Mouse (Mus musculus) embryo, embryonic 10 days (tissue): ENCODE data around the gene Uqcrc1.
A peak's percentile ranks its signal among the peaks of the same experiment; 100 is the strongest.

Experiments
- DNase-seq: peaks from one replicate; pipeline ENCODE4 v3.0.0-alpha.2; 2015; ENCODE audit warnings: low spot score

Gene Uqcrc1

DNA sequence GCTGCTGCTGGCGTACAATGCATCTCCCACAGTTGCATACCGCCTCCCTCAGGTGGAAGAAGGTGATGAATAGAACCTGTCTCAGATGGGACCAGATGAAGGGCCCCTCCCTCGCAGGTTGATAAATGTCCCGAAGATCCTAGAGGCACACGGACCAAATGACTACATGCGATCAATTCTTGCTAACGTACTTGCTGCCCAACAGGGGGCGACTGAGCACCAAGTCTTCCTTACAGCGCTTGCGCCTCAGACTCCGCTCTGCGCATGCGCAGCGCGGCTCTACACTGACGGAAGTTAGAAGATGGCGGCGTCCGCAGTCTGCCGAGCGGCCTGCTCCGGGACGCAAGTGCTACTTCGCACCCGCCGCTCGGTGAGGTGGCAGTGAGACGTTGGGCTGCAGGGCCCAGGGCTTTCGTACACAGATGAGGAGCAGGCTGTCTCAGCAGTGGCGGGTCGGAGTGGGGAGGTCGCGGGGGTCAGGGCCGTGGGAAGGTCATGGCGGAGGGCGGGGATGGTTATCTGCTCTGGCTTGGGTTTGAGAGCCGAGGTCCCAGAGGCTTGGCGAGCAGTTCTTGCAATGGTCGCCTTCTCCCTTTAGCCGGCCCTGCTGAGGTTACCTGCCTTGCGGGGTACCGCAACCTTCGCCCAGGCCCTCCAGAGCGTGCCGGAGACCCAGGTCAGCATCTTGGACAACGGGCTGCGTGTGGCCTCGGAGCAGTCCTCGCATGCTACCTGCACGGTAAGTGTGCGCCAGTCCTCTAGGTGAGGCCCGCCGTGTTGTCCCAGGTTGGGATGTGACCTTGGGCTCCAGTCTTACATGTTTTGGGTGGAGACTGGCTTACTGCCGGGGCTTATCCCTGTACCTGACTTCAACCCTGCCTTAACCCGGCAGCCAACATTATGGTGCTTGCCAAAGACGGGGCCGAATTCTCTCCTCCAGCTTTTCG lies at the start of gene Uqcrc1:
Gene Uqcrc1 (plus strand): TSS at position 216 of the 947 bp plus-strand sequence.
- peak; percentile 98 for DNase-seq

DNA sequence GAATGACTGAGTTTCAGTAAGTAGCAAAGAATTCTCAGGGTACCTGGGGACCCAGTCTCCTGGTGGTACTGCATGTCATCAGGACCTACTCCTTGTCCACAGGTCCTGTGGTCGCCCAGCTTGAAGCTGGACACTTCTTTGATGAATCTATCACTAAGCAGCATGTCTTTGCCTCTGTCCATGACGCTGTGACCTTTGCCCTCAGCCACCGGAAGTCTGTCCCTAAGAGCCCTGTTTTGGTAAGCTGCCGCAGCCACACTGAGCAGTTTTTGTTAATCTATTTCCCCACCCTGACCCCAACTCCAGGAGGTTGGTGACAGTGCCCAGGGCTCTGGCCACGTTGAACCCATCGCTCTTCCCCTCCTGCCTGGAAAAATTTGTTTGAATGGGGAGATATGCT lies 24.1 kb upstream of the Uqcrc1 start:
- peak; percentile 35 for DNase-seq

DNA sequence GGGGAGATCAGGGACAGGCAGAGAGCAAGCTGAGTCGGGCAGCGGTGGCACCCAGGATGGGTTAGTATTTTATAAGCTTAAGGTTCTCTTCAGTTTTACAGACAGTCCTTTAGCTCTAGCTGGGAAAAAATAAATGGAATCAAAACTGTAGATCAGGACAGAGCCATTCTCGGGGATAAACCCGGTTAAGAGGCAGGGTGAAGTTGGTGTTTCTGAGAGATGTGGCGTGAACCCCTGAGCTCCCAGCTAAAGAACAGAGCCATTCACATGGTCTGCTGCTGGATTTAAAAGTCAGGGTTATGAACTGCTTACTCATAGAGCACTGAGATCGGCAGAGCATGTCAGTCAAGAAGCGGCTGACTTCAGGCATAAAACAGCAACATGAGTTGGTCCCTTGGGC lies 23.3 kb upstream of the Uqcrc1 start:
- no peak for DNase-seq

DNA sequence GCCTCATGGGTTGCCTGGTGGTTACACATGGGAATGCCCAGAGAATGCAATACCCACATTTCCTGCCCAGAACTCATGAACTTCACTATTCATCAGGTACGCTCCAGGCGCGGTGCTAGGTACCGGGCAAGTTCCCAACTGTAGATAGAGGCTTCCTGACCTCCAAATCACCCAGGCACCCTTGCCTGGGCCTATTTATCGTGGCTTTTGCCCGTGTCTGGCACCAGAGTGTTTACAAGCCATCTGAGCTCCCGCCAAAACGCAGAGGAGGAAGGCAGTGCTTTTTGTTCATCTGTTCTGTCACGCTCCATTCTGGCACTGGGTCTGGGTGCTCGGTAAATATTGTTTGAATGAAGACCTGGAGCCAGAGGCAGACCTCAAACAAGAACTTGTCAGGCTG lies 22.8 kb upstream of the Uqcrc1 start:
- DNase-seq: no peak

DNA sequence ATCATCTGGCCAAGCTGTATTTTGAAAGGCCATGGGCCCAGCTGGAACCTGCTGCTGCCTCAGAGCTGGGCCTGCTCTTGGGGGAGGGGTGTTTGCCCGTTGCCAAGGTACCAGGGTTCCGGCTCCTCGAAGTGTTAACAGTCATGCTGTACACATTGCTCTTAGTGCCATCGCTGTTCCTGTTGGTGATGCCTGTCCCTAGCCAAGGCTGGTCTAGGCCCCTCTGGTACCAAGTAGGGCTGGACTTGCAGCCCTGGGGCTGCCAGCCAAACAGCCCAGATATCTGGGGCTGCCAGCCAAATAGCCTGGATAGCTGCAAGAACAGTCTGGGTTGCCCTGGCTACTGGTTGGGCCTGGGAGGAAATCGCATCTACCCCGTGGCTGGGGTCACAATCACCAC lies 21.9 kb upstream of the Uqcrc1 start, which contains the start of gene Tmem89:
Gene Tmem89 (plus strand): TSS at position 129 of the 400 bp plus-strand sequence.
- DNase-seq: no peak

DNA sequence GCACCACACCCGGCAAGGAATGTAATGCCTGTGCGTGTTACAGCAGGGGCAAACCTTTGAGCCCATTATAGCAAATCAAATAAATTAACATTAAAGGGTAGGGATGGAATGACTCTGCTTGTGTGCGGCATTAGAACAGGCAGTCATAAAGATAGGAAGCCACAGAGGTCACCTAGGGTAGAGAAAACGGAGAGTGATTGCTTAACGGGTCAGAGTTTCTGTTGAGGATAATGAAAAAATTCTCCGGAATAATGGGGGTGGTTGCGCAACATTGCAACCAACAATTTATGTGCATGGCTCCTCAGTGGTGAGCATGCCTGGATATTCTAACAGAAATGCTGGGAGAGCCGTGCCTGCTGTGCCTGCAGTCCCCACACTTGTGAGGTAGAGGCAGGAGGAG lies 10.5 kb upstream of the Uqcrc1 start:
- DNase-seq: no peak

DNA sequence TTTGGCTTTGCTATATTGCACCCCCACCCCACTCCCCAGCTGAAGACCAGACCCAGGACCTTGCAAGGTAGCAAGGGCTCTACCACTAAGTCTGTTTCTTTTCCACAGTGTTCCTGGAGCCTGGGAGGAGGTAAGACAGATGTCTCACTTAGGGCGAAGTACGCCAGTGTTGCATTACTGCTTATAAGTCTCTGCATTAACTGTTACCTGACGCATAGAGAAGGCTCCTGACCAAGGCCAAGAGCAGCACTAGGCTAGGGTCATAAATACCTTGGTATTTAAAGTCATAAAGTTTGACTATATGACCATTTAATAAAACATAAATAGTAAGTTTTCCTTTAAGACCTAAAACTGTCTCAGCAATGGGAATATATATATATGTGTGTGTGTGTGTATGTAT lies 8.0 kb upstream of the Uqcrc1 start:
- DNase-seq: no peak

DNA sequence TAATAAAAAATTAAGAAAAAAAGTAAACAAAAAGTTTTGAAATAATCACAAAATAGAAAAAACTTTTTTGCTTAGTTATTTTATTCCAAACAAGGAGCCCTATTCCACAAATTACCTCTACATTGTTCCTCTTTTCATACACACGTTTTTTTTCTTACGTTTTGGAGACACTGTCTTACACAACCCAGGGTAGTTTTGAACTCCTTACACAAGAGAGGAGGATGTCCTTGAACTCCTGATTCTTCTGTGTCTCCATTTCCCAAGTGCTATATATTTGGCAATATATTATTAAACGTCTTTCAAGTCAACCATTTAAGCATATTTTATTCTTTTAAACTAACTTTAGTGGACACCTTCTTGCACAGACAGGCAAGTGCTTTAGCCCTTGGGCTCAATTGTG lies 442 bp upstream of the Uqcrc1 start:
- DNase-seq: no peak

DNA sequence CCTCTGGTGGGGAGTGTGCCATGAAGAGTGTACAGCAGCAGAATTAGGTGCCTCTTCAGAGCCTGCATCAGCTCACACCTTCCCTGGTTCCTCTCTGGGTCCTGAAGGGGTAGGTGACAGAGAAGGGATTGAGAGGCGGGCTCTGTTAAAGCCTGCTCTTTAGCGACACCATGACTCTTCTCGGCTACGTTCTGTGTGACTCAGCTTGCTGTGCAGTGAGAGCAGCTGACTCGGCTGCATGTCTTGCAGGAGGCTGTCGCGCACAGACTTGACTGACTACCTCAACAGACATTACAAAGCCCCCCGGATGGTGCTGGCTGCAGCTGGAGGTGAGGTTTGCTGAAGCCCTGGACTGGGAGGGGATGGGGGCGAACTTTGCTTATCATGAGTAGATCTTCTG lies 8.7 kb downstream of the Uqcrc1 start:
- DNase-seq: no peak

DNA sequence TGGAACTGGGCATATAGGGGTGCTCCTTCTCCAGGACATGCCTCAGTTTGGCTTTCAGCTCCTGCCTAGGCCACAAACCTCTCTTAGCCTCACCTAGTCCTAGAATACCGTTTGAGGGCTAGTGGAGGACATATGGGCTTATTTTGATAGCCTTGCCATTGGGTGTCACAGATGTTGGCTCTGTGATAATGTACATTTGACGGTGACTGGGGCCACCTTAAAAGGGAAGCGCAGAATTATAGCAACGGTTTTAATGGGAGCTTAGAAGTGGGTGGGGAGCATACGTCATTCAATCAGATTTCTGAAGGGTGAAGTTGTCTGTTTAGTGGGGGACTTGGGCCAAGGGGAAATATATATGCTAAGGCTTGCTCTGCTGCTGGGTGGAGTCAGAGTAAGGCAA lies 9.2 kb downstream of the Uqcrc1 start:
- DNase-seq: no peak

DNA sequence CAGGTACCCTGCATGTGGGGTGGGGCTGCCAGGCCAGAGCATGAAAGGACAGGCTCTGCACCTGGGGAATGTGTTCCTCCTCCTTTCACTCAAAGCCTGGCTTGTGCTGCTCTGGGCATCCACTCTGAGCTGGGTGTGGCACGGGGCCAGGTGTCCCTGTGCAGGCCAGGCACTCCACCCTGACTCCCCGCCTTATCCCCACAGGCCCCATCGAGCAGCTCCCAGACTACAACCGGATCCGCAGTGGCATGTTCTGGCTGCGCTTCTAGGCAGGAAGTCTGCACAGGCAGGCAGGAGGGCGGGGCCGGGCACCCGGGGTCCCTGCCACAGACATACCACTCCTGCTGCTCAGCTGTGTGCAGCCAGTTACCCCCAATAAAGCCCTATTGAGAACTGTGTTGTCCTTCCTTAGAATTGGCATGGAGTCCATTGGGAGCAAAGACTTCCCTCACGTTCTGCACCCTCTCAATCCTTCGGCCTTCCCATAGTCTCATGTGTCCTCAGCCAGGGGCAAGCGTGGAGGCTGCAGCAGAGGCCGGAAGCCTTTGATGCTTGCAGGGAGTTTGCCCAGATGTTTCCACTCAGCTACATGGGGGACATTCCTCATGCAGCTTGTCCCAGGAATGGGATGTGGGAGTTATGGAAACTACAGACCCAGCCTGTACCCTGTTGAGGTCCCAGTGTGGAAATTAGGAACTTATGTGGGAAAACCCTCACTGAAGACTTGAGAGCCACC lies 13.0 kb downstream of the Uqcrc1 start:
- peak; percentile 39 for DNase-seq

DNA sequence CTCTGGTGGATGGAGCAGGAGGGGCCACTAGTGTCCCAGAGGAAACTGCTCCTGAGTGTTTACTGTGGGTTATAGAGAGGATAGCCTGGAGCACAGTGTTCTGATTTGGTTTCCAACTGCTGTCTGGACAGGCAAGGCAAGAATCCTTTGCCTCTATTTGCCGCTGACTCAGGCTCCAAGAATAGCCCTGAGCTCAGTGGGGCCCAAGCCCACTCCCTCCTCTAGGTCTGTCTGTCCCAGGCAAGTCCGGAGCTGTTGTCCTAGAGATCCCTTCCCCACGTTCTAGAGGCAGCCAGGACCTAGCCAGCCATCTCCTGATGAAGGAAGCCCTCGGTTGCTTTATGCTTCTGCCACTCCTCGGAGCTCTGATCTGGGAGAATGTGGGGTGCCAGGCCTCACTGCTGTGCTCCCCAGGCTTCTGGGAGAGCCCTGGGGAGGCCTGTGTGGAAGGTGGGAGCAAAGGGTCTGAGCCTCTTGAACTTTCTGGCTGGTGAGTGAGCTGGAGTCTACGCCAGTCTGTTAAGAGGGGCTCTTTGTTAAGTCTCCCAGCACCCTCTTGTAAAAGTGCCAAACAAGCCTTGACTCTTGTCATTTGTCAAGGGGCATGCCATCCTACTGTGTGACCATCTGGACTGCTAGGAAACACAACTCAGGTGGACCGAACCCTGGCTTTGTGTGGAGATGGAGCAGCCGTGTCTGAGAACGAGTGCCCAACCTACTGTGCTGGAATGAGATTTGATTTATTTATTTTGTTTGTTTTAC lies 13.7 kb downstream of the Uqcrc1 start:
- DNase-seq: no peak

DNA sequence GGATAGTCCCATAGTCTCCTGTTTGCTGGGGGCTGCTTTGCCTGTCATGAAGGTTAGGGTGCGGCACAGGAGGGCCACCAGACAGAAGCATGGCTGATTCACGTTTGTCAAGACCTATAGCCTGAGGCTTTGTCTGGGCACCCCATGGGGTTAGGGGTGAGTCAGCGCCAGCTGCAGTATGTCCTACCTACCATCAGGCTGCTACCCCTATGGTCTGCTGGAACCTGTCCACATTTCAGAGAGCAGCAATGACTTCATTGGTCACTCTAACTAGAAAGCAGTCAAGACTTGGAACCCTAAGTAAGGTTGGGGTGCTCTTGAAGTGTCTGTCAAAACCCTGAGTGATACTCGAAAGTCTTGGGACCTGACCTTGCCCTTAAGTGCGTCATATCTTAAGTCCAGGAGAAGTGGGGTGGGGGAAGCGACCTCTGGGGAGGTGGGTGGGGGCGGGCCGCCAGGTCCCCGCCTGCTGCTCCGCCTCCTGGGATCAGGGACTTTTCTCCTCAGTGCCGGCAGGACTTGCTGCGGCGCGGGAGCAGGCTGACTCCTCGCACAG lies 16.7 kb downstream of the Uqcrc1 start, which contains the start of gene Col7a1:
Gene Col7a1 (plus strand): TSS at position 506 of the 556 bp plus-strand sequence.
- no peak for DNase-seq

DNA sequence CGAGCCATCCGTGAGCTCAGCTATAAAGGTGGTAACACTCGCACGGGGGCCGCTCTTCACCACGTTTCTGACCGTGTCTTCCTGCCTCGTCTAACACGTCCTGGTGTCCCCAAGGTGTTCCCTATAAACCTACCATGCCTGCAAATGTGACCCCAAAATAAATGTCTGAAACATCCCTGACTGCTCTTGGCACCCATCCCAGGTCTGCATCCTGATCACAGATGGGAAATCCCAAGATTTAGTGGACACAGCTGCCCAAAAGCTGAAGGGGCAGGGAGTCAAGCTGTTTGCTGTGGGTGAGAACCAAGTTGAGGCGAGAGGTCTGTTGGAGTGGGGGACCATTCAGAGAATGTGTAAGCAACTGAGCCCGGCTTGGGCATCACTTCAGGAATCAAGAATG lies 18.8 kb downstream of the Uqcrc1 start:
- no peak for DNase-seq

DNA sequence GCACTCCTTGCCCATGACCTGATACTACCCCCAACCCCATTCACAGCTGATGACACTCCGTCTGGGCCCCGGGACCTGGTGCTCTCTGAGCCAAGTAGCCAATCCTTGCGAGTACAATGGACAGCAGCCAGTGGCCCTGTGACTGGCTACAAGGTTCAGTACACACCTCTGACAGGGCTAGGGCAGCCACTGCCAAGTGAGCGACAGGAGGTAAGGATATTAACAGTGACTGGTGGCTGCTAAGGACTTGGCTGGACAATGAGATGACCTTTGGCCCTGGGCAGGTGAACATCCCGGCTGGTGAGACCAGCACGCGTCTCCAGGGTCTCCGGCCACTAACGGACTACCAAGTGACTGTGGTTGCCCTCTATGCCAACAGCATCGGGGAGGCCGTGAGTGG lies 19.4 kb downstream of the Uqcrc1 start:
- no peak for DNase-seq

DNA sequence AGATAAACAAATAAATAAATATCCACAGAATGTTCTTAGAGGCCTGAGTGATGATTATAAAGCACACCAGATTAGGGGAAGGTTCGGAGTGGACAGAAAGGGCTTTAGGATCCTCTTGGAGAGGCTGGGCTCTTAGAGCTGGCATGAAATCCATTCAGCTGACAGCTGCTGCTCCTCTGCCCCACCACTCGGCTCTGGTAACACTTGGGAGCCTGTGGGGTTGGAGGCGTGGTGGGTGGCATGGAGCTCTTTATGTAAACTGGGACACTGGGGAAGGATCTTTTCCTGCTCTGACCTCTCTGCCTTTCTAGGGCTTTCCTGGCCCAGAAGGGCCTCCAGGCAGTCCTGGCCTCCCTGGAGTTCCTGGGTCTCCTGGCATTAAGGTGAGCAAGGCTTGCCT lies 27.1 kb downstream of the Uqcrc1 start:
- no peak for DNase-seq

DNA sequence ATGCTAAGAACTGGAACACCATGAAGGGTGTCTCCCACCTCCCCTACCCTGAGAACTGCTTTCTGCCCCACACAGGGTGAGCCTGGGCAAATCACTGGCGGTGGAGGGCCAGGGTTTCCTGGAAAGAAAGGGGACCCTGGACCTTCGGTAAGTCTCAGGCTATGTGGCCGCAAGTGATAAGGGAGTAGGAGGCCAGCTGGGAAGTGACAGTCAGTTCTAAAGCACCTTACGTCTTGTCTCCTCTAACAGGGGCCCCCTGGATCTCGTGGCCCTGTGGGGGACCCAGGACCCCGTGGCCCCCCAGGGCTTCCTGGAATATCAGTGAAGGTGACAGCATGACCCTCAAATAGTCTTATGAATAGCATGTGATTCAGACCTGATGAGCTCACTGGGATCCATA lies 27.9 kb downstream of the Uqcrc1 start:
- DNase-seq: no peak

DNA sequence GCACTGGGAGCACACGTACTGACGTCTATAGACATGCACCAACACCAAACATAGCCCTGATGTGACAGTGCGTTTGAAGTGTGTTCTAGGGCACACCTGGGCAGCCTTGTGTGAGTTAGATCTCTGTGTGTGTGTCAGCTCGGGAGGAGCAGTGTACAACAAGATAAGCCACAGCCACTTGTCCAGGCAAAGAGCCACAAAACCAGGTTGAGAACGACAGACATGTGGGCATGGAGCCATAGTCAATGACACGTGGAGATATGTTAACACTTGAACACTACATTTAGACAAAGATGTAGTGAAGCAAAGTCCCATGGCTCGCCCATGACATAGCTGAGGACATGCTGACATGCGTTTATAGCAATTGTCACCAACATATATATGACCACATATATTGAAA lies 34.2 kb downstream of the Uqcrc1 start:
- DNase-seq: no peak

DNA sequence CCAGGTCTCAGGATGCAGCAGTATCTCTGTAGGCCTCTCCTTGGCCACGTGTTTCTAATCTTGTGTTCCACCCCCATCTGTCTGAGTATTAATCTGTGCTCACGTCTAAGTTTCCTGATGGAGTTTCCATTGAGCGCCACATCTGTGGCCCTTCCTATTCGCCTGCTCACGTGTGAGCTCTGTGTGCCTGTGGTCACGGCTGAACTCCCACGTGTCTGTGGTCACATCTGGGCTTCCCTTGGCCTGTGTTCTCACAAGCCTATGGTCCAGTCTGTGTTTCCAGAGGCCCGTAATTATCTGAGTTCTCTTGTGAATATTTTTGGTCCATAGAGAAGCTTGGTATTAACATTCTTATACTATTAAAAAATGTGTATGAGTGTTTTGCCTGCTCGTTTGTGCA lies 40.0 kb downstream of the Uqcrc1 start:
- no peak for DNase-seq

DNA sequence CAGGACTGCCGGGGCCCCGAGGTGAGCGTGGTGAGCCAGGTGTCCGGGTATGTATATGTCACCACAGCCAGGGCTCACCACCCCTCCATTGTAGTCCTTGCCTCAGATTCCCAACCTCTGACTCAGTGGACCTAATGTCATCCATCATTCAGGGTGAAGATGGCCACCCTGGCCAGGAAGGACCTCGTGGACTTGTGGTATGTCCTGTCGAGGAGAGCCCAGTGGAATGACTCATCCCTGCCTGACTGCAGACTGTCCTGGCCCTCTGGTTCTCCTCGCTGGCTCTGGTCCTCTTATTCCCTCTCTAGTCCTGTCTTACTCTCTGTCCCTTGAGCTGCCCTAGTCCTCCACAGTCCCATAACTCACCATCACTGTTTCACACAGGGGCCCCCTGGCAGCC lies 41.5 kb downstream of the Uqcrc1 start:
- no peak for DNase-seq

DNA sequence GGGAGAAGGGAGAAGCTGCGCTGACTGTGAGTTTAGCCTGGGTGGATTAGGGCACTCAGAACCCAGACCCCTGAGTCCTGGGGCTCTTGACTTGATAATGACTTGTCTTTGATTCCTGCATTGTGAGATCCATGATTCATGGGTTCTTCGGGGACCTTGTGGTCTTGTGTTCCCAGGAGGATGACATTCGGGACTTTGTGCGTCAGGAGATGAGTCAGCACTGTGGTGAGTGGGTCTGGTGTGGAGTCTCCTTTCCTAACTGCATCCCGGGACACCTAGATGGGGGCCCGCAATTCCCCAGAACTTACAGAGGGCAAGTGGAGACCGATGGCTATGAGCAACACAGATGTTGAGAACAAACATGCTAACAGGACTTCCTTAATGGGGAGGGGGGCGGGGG lies 46.1 kb downstream of the Uqcrc1 start:
- DNase-seq: no peak

DNA sequence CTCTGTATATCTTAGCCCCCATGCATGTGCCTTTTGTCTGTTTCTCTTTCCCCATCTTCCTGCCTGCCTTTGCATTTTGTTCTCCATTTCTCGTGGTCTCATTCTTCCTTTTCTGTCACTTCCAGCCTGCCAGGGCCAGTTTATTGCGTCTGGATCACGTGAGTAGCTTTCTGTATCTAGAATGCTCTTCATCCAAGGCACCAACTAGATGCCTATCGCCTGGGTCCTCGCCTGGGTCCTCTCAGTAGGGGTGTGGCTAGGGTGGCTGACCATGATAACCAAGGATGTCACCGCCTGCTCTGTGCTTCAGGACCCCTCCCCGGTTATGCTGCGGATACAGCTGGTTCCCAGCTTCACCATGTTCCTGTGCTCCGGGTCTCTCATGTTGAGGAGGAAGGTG lies 46.8 kb downstream of the Uqcrc1 start:
- DNase-seq: no peak
